Mouse (Mus musculus): ENCODE data around the gene Srsf4.

GRCm38 (mm10) chr4:131924096-131924810, 50.8 kb downstream of the Srsf4 start:
- TF ChIP-seq MAFK (IDR thresholded peaks at IDR 0.05; ENCODE audit: insufficient replicate concordance, low read length), result no peak
- no peak for TF ChIP-seq CTCF (conservative IDR thresholded peaks at IDR 0.05 in 1 of 2, IDR thresholded peaks at IDR 0.05 in 1 of 2; ENCODE audit: low read depth in 2 of 2, low read length in 2 of 2)
- no peak for TF ChIP-seq POLR2AphosphoS2 (IDR thresholded peaks at IDR 0.05; ENCODE audit: low read depth, low read length)
- no peak for TF ChIP-seq POLR2A (IDR thresholded peaks at IDR 0.05; ENCODE audit: low read depth, low read length)
- TF ChIP-seq ZKSCAN1 (IDR thresholded peaks at IDR 0.05; ENCODE audit: borderline replicate concordance, low read depth, low read length), result no peak
- TF ChIP-seq GABPA (IDR thresholded peaks at IDR 0.05; ENCODE audit: insufficient replicate concordance, low read depth, low read length), result no peak
- TF ChIP-seq CHD2 (IDR thresholded peaks at IDR 0.05; ENCODE audit: low read length), result no peak
- TF ChIP-seq HCFC1 (IDR thresholded peaks at IDR 0.05; ENCODE audit: low read depth, low read length), result no peak
- no peak for TF ChIP-seq EP300 (IDR thresholded peaks at IDR 0.05; ENCODE audit: low read length)
